Mouse (Mus musculus) stomach, postnatal 0 days (tissue): Measurements from ENCODE around the gene Ccr5.

Source experiments
- CTCF ChIP-seq: IDR thresholded peaks from 2 replicates; pipeline ENCODE4 v1.5.1; 2016; ENCODE audit warnings: antibody characterized with exemption, low read depth, mild to moderate bottlenecking, moderate library complexity
- EP300 ChIP-seq: optimal IDR thresholded peaks from 2 replicates; pipeline ENCODE3; 2016; ENCODE audit warnings: antibody characterized with exemption

- TF ChIP-seq EP300 (peak; percentile 38), CTCF (no peak)
Measured at GRCm38 (mm10) chr9:124146307-124146706, 25.0 kb downstream of the Ccr5 start.
